Mouse (Mus musculus) heart, embryonic 12.5 days (tissue): ENCODE results near the gene Ywhaq. TPM values are rescaled to one million over a fixed set of nuclear protein-coding genes. Genes with fewer than 3 reads are reported as not detected.

ENCODE experiments used
- ATAC-seq: fragments of 200-750 bp; cut with Nextera tagmentation; 2 replicates; pipeline ENCODE4 v1.8.0; 2017; ENCODE audit warnings: moderate TSS enrichment, moderate library complexity; ENCODE audit not compliant: insufficient number of reproducible peaks, low FRiP score
- H3K27ac ChIP-seq: fragments of 300-500 bp; sonication (generic); 2 replicates; pipeline ENCODE4 v1.5.1; 2016; ENCODE audit warnings: mild to moderate bottlenecking, moderate library complexity; ENCODE audit not compliant: poor library complexity, severe bottlenecking
- H3K27me3 ChIP-seq: fragments of 300-500 bp; sonication (generic); replicated peaks from 2 replicates; pipeline ENCODE4 v1.6.1; 2016; ENCODE audit warnings: mild to moderate bottlenecking, moderate library complexity
- H3K36me3 ChIP-seq: fragments of 300-500 bp; sonication (generic); 2 replicates; pipeline ENCODE4 v1.6.1; 2016; ENCODE audit warnings: mild to moderate bottlenecking, moderate library complexity
- H3K4me1 ChIP-seq: fragments of 300-500 bp; sonication (generic); replicated peaks from 2 replicates; pipeline ENCODE4 v1.6.1; 2016; ENCODE audit warnings: mild to moderate bottlenecking
- H3K4me2 ChIP-seq: fragments of 300-500 bp; sonication (generic); 2 replicates; pipeline ENCODE4 v1.6.1; 2016; ENCODE audit warnings: mild to moderate bottlenecking, moderate library complexity
- H3K4me3 ChIP-seq: fragments of 300-500 bp; sonication (generic); 2 replicates; pipeline ENCODE4 v1.5.1; 2016; ENCODE audit warnings: mild to moderate bottlenecking
- H3K9ac ChIP-seq: fragments of 300-500 bp; sonication (generic); 2 replicates; pipeline ENCODE4 v1.6.1; 2016; ENCODE audit warnings: mild to moderate bottlenecking, moderate library complexity
- H3K9me3 ChIP-seq: fragments of 300-500 bp; sonication (generic); replicated peaks from 2 replicates; pipeline ENCODE4 v1.6.1; 2016; ENCODE audit warnings: mild to moderate bottlenecking, moderate library complexity
- WGBS: fragments of 180-500 bp; shearing (Covaris S2); methylation state at CpG from one replicate; pipeline ENCODE4 v1.1.7; 2016; 5-methylcytosine and 5-hydroxymethylcytosine counted together
- polyA plus RNA-seq: library from polyadenylated mRNA; unstranded; fragments of >200 nt; fragmentation: Nextera tagmentation; extraction: Ambion mirVana; gene quantifications from 2 replicates; pipeline ENCODE4 v1.2.1, GENCODE M21; 2016

Ywhaq gene
- polyA plus RNA-seq, 1 experiment from 2014 or later: 558 TPM

- Histone ChIP-seq H3K27me3 (no peaks in the 10 kb centered on the region), H3K4me2 (no peak overlapping the region), H3K36me3 (no peaks in the 10 kb centered on the region), H3K9me3 (no peaks in the 10 kb centered on the region), H3K4me1 (peaks cover 8% of the 10 kb centered on the region; the same call in 1 of the 2 replicates), H3K27ac (no peak overlapping the region), H3K9ac (no peak overlapping the region), H3K4me3 (no peak overlapping the region)
- 87% methylated on average over 9 of the region's 9 CpGs for WGBS
- no peak for ATAC-seq
Measured at GRCm38 (mm10) chr12:21368376-21369086, 48.9 kb downstream of the Ywhaq start.

- Histone ChIP-seq H3K4me1 (0 out of 2 replicates have a peak, but pooled peaks cover 4% of the 10 kb centered on the region), H3K4me3 (no peak overlapping the region), H3K27ac (no peak overlapping the region), H3K36me3 (peaks cover 10% of the 10 kb centered on the region), H3K27me3 (no peaks in the 10 kb centered on the region), H3K9ac (no peak overlapping the region), H3K9me3 (no peaks in the 10 kb centered on the region), H3K4me2 (no peak overlapping the region)
- ATAC-seq: no peak
- 69% methylated on average over 10 of the region's 10 CpGs for WGBS
Measured at GRCm38 (mm10) chr12:21364624-21365435, 52.6 kb downstream of the Ywhaq start.

GRCm38 (mm10) chr12:21363195-21363594, 54.2 kb downstream of the Ywhaq start:
- Histone ChIP-seq H3K4me3 (no peak overlapping the region), H3K36me3 (peaks cover 10% of the 10 kb centered on the region), H3K4me1 (0 out of 2 replicates have a peak, but pooled peaks cover 4% of the 10 kb centered on the region), H3K9me3 (no peaks in the 10 kb centered on the region), H3K4me2 (no peak overlapping the region), H3K27ac (no peak overlapping the region), H3K27me3 (no peaks in the 10 kb centered on the region), H3K9ac (no peak overlapping the region)
- 92% methylated on average over 3 of the region's 3 CpGs for WGBS
- no peak for ATAC-seq

GRCm38 (mm10) chr12:21362686-21363085, 54.8 kb downstream of the Ywhaq start:
- peaks cover 10% of the 10 kb centered on the region for H3K36me3 ChIP-seq
- WGBS: 65% methylated on average over 2 of the region's 2 CpGs
- no peak for ATAC-seq
- H3K27me3 ChIP-seq: no peaks in the 10 kb centered on the region
- H3K4me3 ChIP-seq: no peak overlapping the region
- H3K4me1 ChIP-seq: 0 out of 2 replicates have a peak, but pooled peaks cover 4% of the 10 kb centered on the region
- H3K9me3 ChIP-seq: no peaks in the 10 kb centered on the region
- no peak overlapping the region for H3K9ac ChIP-seq
- no peak overlapping the region for H3K4me2 ChIP-seq
- H3K27ac ChIP-seq: no peak overlapping the region

- Histone ChIP-seq H3K27me3 (no peaks in the 10 kb centered on the region), H3K4me1 (no peaks in the 10 kb centered on the region), H3K4me3 (no peak overlapping the region), H3K9ac (no peak overlapping the region), H3K36me3 (peaks cover 58% of the 10 kb centered on the region), H3K9me3 (peaks cover 8% of the 10 kb centered on the region; the same call in 1 of the 2 replicates), H3K27ac (no peak overlapping the region), H3K4me2 (no peak overlapping the region)
- WGBS: 97% methylated on average over 8 of the region's 8 CpGs
- no peak for ATAC-seq
Measured at GRCm38 (mm10) chr12:21353681-21354080, 63.8 kb downstream of the Ywhaq start.

GRCm38 (mm10) chr12:21350113-21350876, 67.1 kb downstream of the Ywhaq start:
- peaks cover 63% of the 10 kb centered on the region for H3K36me3 ChIP-seq
- H3K9me3 ChIP-seq: peaks cover 8% of the 10 kb centered on the region; the same call in 1 of the 2 replicates
- no peaks in the 10 kb centered on the region for H3K4me1 ChIP-seq
- no peak overlapping the region for H3K4me3 ChIP-seq
- no peak overlapping the region for H3K9ac ChIP-seq
- H3K27me3 ChIP-seq: no peaks in the 10 kb centered on the region
- no peak for ATAC-seq
- no peak overlapping the region for H3K27ac ChIP-seq
- no peak overlapping the region for H3K4me2 ChIP-seq
- whole genome bisulfite sequencing: 87% methylated on average over 7 of the region's 7 CpGs

- WGBS: 89% methylated on average over 7 of the region's 7 CpGs
- 0 out of 2 replicates have a peak, but pooled peaks cover 3% of the 10 kb centered on the region for H3K9me3 ChIP-seq
- no peak overlapping the region for H3K4me3 ChIP-seq
- no peak overlapping the region for H3K27ac ChIP-seq
- H3K27me3 ChIP-seq: no peaks in the 10 kb centered on the region
- peaks cover 52% of the 10 kb centered on the region for H3K36me3 ChIP-seq
- H3K4me1 ChIP-seq: no peaks in the 10 kb centered on the region
- no peak for ATAC-seq
- no peak overlapping the region for H3K4me2 ChIP-seq
- no peak overlapping the region for H3K9ac ChIP-seq
Measured at GRCm38 (mm10) chr12:21346972-21347371, 70.5 kb downstream of the Ywhaq start.

GRCm38 (mm10) chr12:21340674-21341073, 76.8 kb downstream of the Ywhaq start:
- ATAC-seq: no peak
- H3K4me1 ChIP-seq: no peaks in the 10 kb centered on the region

More at GRCm38 (mm10) chr12:21340674-21341073, 76.8 kb downstream of the Ywhaq start:
- Histone ChIP-seq H3K27me3 (no peaks in the 10 kb centered on the region), H3K4me2 (no peak overlapping the region), H3K27ac (no peak overlapping the region), H3K9me3 (no peaks in the 10 kb centered on the region), H3K36me3 (peaks cover 64% of the 10 kb centered on the region), H3K9ac (no peak overlapping the region), H3K4me3 (no peak overlapping the region)
- WGBS: 95% methylated on average over 5 of the region's 5 CpGs

Other genes with a start within 250 kb of the Ywhaq start
- 74.3 and 76.3 TPM in 2 replicates for gene Cpsf3, start 132.2 kb downstream of the Ywhaq start, polyA plus RNA-seq
- gene Itgb1bp1, start 131.4 kb downstream of the Ywhaq start, polyA plus RNA-seq: 31.4 and 31.9 TPM in 2 replicates
- gene Iah1, start 101.2 kb downstream of the Ywhaq start, polyA plus RNA-seq: 37.3 and 39.0 TPM in 2 replicates
- 38.6 and 39.9 TPM in 2 replicates for gene Adam17, start 44.0 kb downstream of the Ywhaq start, polyA plus RNA-seq